Mouse (Mus musculus) forebrain, postnatal 0 days (tissue): ENCODE data around the gene Gm9732. TPM values are rescaled to one million over a fixed set of nuclear protein-coding genes. Genes with fewer than 3 reads are reported as not detected.
"Not testable (repeated sequence)": the region's sequence is repeated elsewhere in the genome, so short reads cannot be mapped to it uniquely, and the experiment has no call there.

Source experiments
- ATAC-seq: fragments of 200-750 bp; cut with Nextera tagmentation; 2 replicates; pipeline ENCODE4 v1.8.0; 2017; ENCODE audit warnings: mild to moderate bottlenecking, moderate library complexity
- DNase-seq: peaks from one replicate; pipeline ENCODE4 v3.0.0-alpha.2; 2015
- H3K27ac ChIP-seq: fragments of 300-500 bp; sonication (generic); 2 replicates; pipeline ENCODE4 v1.5.1; 2014; ENCODE audit warnings: low read depth, mild to moderate bottlenecking, antibody characterized with exemption, low read length, moderate library complexity, mixed read lengths
- H3K27me3 ChIP-seq: fragments of 300-500 bp; sonication (generic); 2 replicates; pipeline ENCODE4 v1.6.1; 2014; ENCODE audit warnings: mild to moderate bottlenecking, low read length, mixed read lengths; ENCODE audit not compliant: insufficient read depth
- H3K36me3 ChIP-seq: fragments of 300-500 bp; sonication (generic); 2 replicates; pipeline ENCODE4 v1.6.1; 2014; ENCODE audit warnings: mild to moderate bottlenecking, moderate library complexity; ENCODE audit not compliant: insufficient read depth
- H3K4me1 ChIP-seq: fragments of 300-500 bp; sonication (generic); 2 replicates; pipeline ENCODE4 v1.6.1; 2014; ENCODE audit warnings: antibody characterized with exemption; ENCODE audit not compliant: insufficient read depth
- H3K4me2 ChIP-seq: fragments of 300-500 bp; sonication (generic); 2 replicates; pipeline ENCODE4 v1.6.1; 2014; ENCODE audit warnings: low read depth, mild to moderate bottlenecking, moderate library complexity
- H3K4me3 ChIP-seq: fragments of 300-500 bp; sonication (generic); 2 replicates; pipeline ENCODE4 v1.5.1; 2014; ENCODE audit warnings: low read depth, low read length, mixed read lengths
- H3K9ac ChIP-seq: fragments of 300-500 bp; sonication (generic); 2 replicates; pipeline ENCODE4 v1.6.1; 2014; ENCODE audit warnings: mild to moderate bottlenecking
- H3K9me3 ChIP-seq: fragments of 300-500 bp; sonication (generic); 2 replicates; pipeline ENCODE4 v1.6.1; 2016; ENCODE audit warnings: low read length
- WGBS: fragments of 180-500 bp; shearing (Covaris S2); extraction: QIAGEN DNeasy Blood & Tissue Kit; methylation state at CpG from one replicate; pipeline ENCODE4 v1.1.7; 2014; 5-methylcytosine and 5-hydroxymethylcytosine counted together
- polyA plus RNA-seq: library from polyadenylated mRNA; unstranded; fragments of >200 nt; fragmentation: Nextera tagmentation; extraction: Ambion mirVana; gene quantifications from 2 replicates; pipeline ENCODE4 v1.2.1, GENCODE M21; 2015
- total RNA-seq: library from RNA; depleted of rRNA; stranded (reverse); fragments of >200 nt; gene quantifications from 2 replicates; pipeline ENCODE4 v1.2.3, GENCODE M21; 2014; rRNA removed

The Gm9732 gene
- not detected in 2 replicates for total RNA-seq
- polyA plus RNA-seq = not detected in 2 replicates

- WGBS = 82% methylated on average over 8 of the region's 8 CpGs
- H3K4me1 ChIP-seq, DNase-seq, H3K9ac ChIP-seq, H3K27me3 ChIP-seq, H3K27ac ChIP-seq, H3K36me3 ChIP-seq, H3K4me2 ChIP-seq, H3K4me3 ChIP-seq, ATAC-seq, H3K9me3 ChIP-seq: not testable (repeated sequence)
Observed at GRCm38 (mm10) chr14:43274986-43275511, at the start of gene Gm9732. Gene Gm9732, plus strand, starts transcription at chr14:43275036.

- not testable (repeated sequence) for H3K4me3 ChIP-seq, H3K27me3 ChIP-seq, H3K36me3 ChIP-seq, H3K9ac ChIP-seq, ATAC-seq, H3K9me3 ChIP-seq, H3K4me1 ChIP-seq, DNase-seq, H3K27ac ChIP-seq, H3K4me2 ChIP-seq
- 100% methylated on average over 3 of the region's 4 CpGs for WGBS
Observed at GRCm38 (mm10) chr14:43235204-43235603, 39.6 kb upstream of the Gm9732 start, which contains the start of gene Gm8122. Gene Gm8122, minus strand, starts transcription at chr14:43235304.

- H3K4me1 ChIP-seq, H3K27me3 ChIP-seq, ATAC-seq, H3K4me3 ChIP-seq, DNase-seq, H3K9ac ChIP-seq, H3K36me3 ChIP-seq, H3K9me3 ChIP-seq, H3K4me2 ChIP-seq, H3K27ac ChIP-seq: not testable (repeated sequence)
Observed at GRCm38 (mm10) chr14:43237769-43238168, 37.1 kb upstream of the Gm9732 start.

- WGBS = 20% methylated on average over 10 of the region's 12 CpGs
- H3K27me3 ChIP-seq, H3K9ac ChIP-seq, DNase-seq, H3K4me1 ChIP-seq, ATAC-seq, H3K9me3 ChIP-seq, H3K4me2 ChIP-seq, H3K36me3 ChIP-seq, H3K27ac ChIP-seq, H3K4me3 ChIP-seq: not testable (repeated sequence)
Observed at GRCm38 (mm10) chr14:43249611-43250170, 25.1 kb upstream of the Gm9732 start.

- not testable (repeated sequence) for H3K4me3 ChIP-seq, H3K4me1 ChIP-seq, H3K9me3 ChIP-seq, H3K27me3 ChIP-seq, H3K27ac ChIP-seq, ATAC-seq, DNase-seq, H3K9ac ChIP-seq, H3K4me2 ChIP-seq, H3K36me3 ChIP-seq
- WGBS = 37% methylated on average over 5 of the region's 6 CpGs
Observed at GRCm38 (mm10) chr14:43250549-43251253, 24.1 kb upstream of the Gm9732 start.

- H3K27ac ChIP-seq = not testable (repeated sequence)
Observed at GRCm38 (mm10) chr14:43256511-43256910, 18.3 kb upstream of the Gm9732 start.

GRCm38 (mm10) chr14:43258349-43258748 is 16.5 kb upstream of the Gm9732 start, which contains the start of gene Gm8126:
Gene Gm8126, plus strand, starts transcription at chr14:43258649.
- not testable (repeated sequence) for ATAC-seq, H3K27me3 ChIP-seq, H3K9me3 ChIP-seq, H3K36me3 ChIP-seq, H3K4me2 ChIP-seq, H3K4me1 ChIP-seq, H3K9ac ChIP-seq, H3K27ac ChIP-seq, H3K4me3 ChIP-seq, DNase-seq
- WGBS = 89% methylated on average over 3 of the region's 4 CpGs

More at GRCm38 (mm10) chr14:43256511-43256910, 18.3 kb upstream of the Gm9732 start:
- not testable (repeated sequence) for H3K36me3 ChIP-seq, H3K4me3 ChIP-seq, H3K9me3 ChIP-seq, H3K9ac ChIP-seq, H3K4me2 ChIP-seq, DNase-seq, H3K4me1 ChIP-seq, ATAC-seq, H3K27me3 ChIP-seq
- 82% methylated on average over 1 of the region's 1 CpGs for whole genome bisulfite sequencing

GRCm38 (mm10) chr14:43263421-43263820 is 11.4 kb upstream of the Gm9732 start:
- H3K27ac ChIP-seq, H3K4me1 ChIP-seq, H3K36me3 ChIP-seq, H3K9me3 ChIP-seq, H3K4me3 ChIP-seq, H3K9ac ChIP-seq, DNase-seq, H3K27me3 ChIP-seq, H3K4me2 ChIP-seq, ATAC-seq: not testable (repeated sequence)
- 88% methylated on average over 3 of the region's 3 CpGs for WGBS

GRCm38 (mm10) chr14:43268521-43269084 is 6.2 kb upstream of the Gm9732 start:
- H3K27me3 ChIP-seq, H3K4me1 ChIP-seq, H3K27ac ChIP-seq, H3K9me3 ChIP-seq, DNase-seq, H3K36me3 ChIP-seq, H3K4me2 ChIP-seq, H3K4me3 ChIP-seq, ATAC-seq, H3K9ac ChIP-seq: not testable (repeated sequence)
- 40% methylated on average over 2 of the region's 2 CpGs for WGBS

- H3K9ac ChIP-seq, ATAC-seq, H3K27ac ChIP-seq, H3K36me3 ChIP-seq, DNase-seq, H3K27me3 ChIP-seq, H3K9me3 ChIP-seq, H3K4me2 ChIP-seq, H3K4me1 ChIP-seq, H3K4me3 ChIP-seq: not testable (repeated sequence)
- WGBS = 80% methylated on average over 3 of the region's 3 CpGs
Observed at GRCm38 (mm10) chr14:43269211-43269610, 5.6 kb upstream of the Gm9732 start.
